Mouse (Mus musculus) megakaryocyte, adult 5-6 weeks (primary cell): ENCODE measurements around the gene Pmf1. TPM values are rescaled to one million over a fixed set of nuclear protein-coding genes. Genes with fewer than 3 reads are reported as not detected.

ENCODE experiments used
- ATAC-seq: 2 replicates; pipeline ENCODE4 v1.8.0; 2016; ENCODE audit warnings: mild to moderate bottlenecking, inconsistent platforms; ENCODE audit not compliant: poor library complexity, severe bottlenecking
- total RNA-seq, 2 experiments: library from RNA; stranded (forward) in 1 of 2; stranded (reverse) in 1 of 2; fragments of 153-499, 151-499 nt in 1 of 2; fragments of 221-1000, 200-1000 nt in 1 of 2; gene quantifications; 2 replicates each; pipeline versions ENCODE4 v1.2.3 to v1.2.4; 2015 to 2017

Gene Pmf1
- total RNA-seq, 2 experiments from 2014 or later: 78.5 to 131 TPM

GRCm38 (mm10) chr3:88359989-88360388 lies 50.1 kb downstream of the Pmf1 start:
- no peak for ATAC-seq

- ATAC-seq: no peak
These were observed 50.5 kb downstream of the Pmf1 start for GRCm38 (mm10) chr3:88359584-88359983.

GRCm38 (mm10) chr3:88354396-88355165 lies 55.5 kb downstream of the Pmf1 start:
- no peak for ATAC-seq

- no peak for ATAC-seq
These were observed 57.2 kb downstream of the Pmf1 start for GRCm38 (mm10) chr3:88352907-88353306.

DNA sequence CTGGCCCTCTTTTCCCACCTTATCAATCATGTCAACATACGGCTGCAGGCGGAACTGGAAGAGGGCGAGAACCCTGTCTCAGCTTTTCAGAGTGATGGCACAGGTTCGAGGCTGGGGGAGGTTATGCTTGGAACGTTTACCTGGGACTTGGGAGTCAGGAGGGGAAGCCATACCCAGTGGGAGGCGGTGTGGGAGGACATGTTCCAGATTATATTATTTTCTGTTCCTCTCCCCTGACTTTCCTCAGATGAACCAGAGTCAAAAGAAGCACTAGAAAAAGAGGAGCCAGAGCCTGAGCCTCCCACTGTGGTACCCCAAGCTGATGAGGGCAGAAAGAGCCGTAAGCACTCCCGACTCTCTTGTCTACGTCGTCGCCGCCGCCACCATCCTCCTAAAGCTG lies 59.4 kb downstream of the Pmf1 start:
- no peak for ATAC-seq

Other genes starting within 250 kb of the Pmf1 start
- gene Rhbg, start 155.6 kb downstream of the Pmf1 start, total RNA-seq (2015): not detected in 2 replicates
- gene Rhbg, start 155.6 kb downstream of the Pmf1 start, total RNA-seq (2017): not detected in 2 replicates
- not detected in 2 replicates for gene Gm38392, start 123.1 kb downstream of the Pmf1 start, total RNA-seq (2015)
- not detected in 2 replicates for gene Gm38392, start 123.1 kb downstream of the Pmf1 start, total RNA-seq (2017)
- 2.8 and 6.6 TPM in 2 replicates for gene Tsacc, start 113.3 kb downstream of the Pmf1 start, total RNA-seq (2015)
- gene Tsacc, start 113.3 kb downstream of the Pmf1 start, total RNA-seq (2017): 0.95 and 3.5 TPM in 2 replicates
- 153 and 179 TPM in 2 replicates for gene Cct3, start 113.2 kb downstream of the Pmf1 start, total RNA-seq (2015)
- gene Cct3, start 113.2 kb downstream of the Pmf1 start, total RNA-seq (2017): 90.2 and 91.2 TPM in 2 replicates
- 146 and 170 TPM in 2 replicates for gene Glmp, start 85.3 kb downstream of the Pmf1 start, total RNA-seq (2015)
- gene Glmp, start 85.3 kb downstream of the Pmf1 start, total RNA-seq (2017): 40.6 and 45.1 TPM in 2 replicates
- 2.6 TPM in 1 of 2 replicates, not detected in the other for gene Tmem79, start 74.2 kb downstream of the Pmf1 start, total RNA-seq (2015)
- gene Tmem79, start 74.2 kb downstream of the Pmf1 start, total RNA-seq (2017): 1.2 TPM in 1 of 2 replicates, not detected in the other
- 20.6 and 21.1 TPM in 2 replicates for gene Smg5, start 74.1 kb downstream of the Pmf1 start, total RNA-seq (2015)
- gene Smg5, start 74.1 kb downstream of the Pmf1 start, total RNA-seq (2017): 34.5 and 48.0 TPM in 2 replicates
- not detected in 2 replicates for gene Paqr6, start 45.7 kb downstream of the Pmf1 start, total RNA-seq (2015)
- gene Paqr6, start 45.7 kb downstream of the Pmf1 start, total RNA-seq (2017): not detected in 2 replicates
- gene Bglap3, start 37.6 kb downstream of the Pmf1 start, total RNA-seq (2015): not detected in 2 replicates
- not detected in 2 replicates for gene Bglap3, start 37.6 kb downstream of the Pmf1 start, total RNA-seq (2017)
- 0.84 TPM in 1 of 2 replicates, not detected in the other for gene Bglap2, start 31.6 kb downstream of the Pmf1 start, total RNA-seq (2015)
- 0.66 TPM in 1 of 2 replicates, not detected in the other for gene Bglap2, start 31.6 kb downstream of the Pmf1 start, total RNA-seq (2017)
- gene Bglap, start 25.9 kb downstream of the Pmf1 start, total RNA-seq (2015): 0.93 and 1.5 TPM in 2 replicates
- 5.0 and 6.3 TPM in 2 replicates for gene Bglap, start 25.9 kb downstream of the Pmf1 start, total RNA-seq (2017)
- 11.4 and 11.6 TPM in 2 replicates for gene Slc25a44, start 14.8 kb upstream of the Pmf1 start, total RNA-seq (2015)
- gene Slc25a44, start 14.8 kb upstream of the Pmf1 start, total RNA-seq (2017): 17.4 and 18.7 TPM in 2 replicates
- gene Sema4a, start 50.9 kb upstream of the Pmf1 start, total RNA-seq (2015): 171 and 181 TPM in 2 replicates
- 164 and 167 TPM in 2 replicates for gene Sema4a, start 50.9 kb upstream of the Pmf1 start, total RNA-seq (2017)
- 1.5 and 1.9 TPM in 2 replicates for gene Lmna, start 99.6 kb upstream of the Pmf1 start, total RNA-seq (2015)
- 2.5 and 4.5 TPM in 2 replicates for gene Lmna, start 99.6 kb upstream of the Pmf1 start, total RNA-seq (2017)
- gene Mex3a, start 122.1 kb upstream of the Pmf1 start, total RNA-seq (2015): 0.04 and 0.05 TPM in 2 replicates
- 0.04 and 0.18 TPM in 2 replicates for gene Mex3a, start 122.1 kb upstream of the Pmf1 start, total RNA-seq (2017)
- not detected in 2 replicates for gene Rab25, start 138.0 kb upstream of the Pmf1 start, total RNA-seq (2015)
- gene Rab25, start 138.0 kb upstream of the Pmf1 start, total RNA-seq (2017): not detected in 2 replicates
- 31.3 TPM in 2 replicates for gene Lamtor2, start 142.7 kb upstream of the Pmf1 start, total RNA-seq (2015)
- gene Lamtor2, start 142.7 kb upstream of the Pmf1 start, total RNA-seq (2017): 57.8 and 73.4 TPM in 2 replicates
- gene Ubqln4, start 143.4 kb upstream of the Pmf1 start, total RNA-seq (2015): 10.5 and 14.5 TPM in 2 replicates
- 15.9 and 16.4 TPM in 2 replicates for gene Ubqln4, start 143.4 kb upstream of the Pmf1 start, total RNA-seq (2017)
- gene Ssr2, start 165.5 kb upstream of the Pmf1 start, total RNA-seq (2015): 207 and 216 TPM in 2 replicates
- 93.2 and 107 TPM in 2 replicates for gene Ssr2, start 165.5 kb upstream of the Pmf1 start, total RNA-seq (2017)
- 71.1 and 85.9 TPM in 2 replicates for gene Arhgef2, start 195.6 kb upstream of the Pmf1 start, total RNA-seq (2015)
- gene Arhgef2, start 195.6 kb upstream of the Pmf1 start, total RNA-seq (2017): 49.6 and 73.1 TPM in 2 replicates
- gene Rxfp4, start 242.8 kb upstream of the Pmf1 start, total RNA-seq (2015): not detected in 2 replicates
- gene Rxfp4, start 242.8 kb upstream of the Pmf1 start, total RNA-seq (2017): not detected in 2 replicates